Mouse (Mus musculus) lung, postnatal 0 days (tissue): Measurements from ENCODE around the gene Ms4a2. TPM values are rescaled to one million over a fixed set of nuclear protein-coding genes. Genes with fewer than 3 reads are reported as not detected.

Experiments
- ATAC-seq: fragments of 200-750 bp; cut with Nextera tagmentation; 2 replicates; pipeline ENCODE4 v1.8.0; 2017; ENCODE audit warnings: moderate library complexity
- DNase-seq: peaks from one replicate; pipeline ENCODE4 v3.0.0-alpha.2; 2016; ENCODE audit warnings: low spot score
- H3K27ac ChIP-seq: fragments of 300-500 bp; sonication (generic); 2 replicates; pipeline ENCODE4 v1.5.1; 2014; ENCODE audit warnings: antibody characterized with exemption, mild to moderate bottlenecking, low read length, mixed read lengths
- H3K27me3 ChIP-seq: fragments of 300-500 bp; sonication (generic); replicated peaks from 2 replicates; pipeline ENCODE4 v1.6.1; 2014; ENCODE audit warnings: low read length, mixed read lengths; ENCODE audit not compliant: insufficient read depth
- H3K36me3 ChIP-seq: fragments of 300-500 bp; sonication (generic); 2 replicates; pipeline ENCODE4 v1.6.1; 2014; ENCODE audit warnings: low read length, mixed read lengths; ENCODE audit not compliant: insufficient read depth
- H3K4me1 ChIP-seq: fragments of 300-500 bp; sonication (generic); 2 replicates; pipeline ENCODE4 v1.6.1; 2014; ENCODE audit warnings: antibody characterized with exemption, low read depth, low read length, mixed read lengths; ENCODE audit not compliant: insufficient read depth
- H3K4me2 ChIP-seq: fragments of 300-500 bp; sonication (generic); replicated peaks from 2 replicates; pipeline ENCODE4 v1.6.1; 2014; ENCODE audit warnings: low read depth, mild to moderate bottlenecking, low read length, moderate library complexity, mixed read lengths
- H3K4me3 ChIP-seq: fragments of 300-500 bp; sonication (generic); 2 replicates; pipeline ENCODE4 v1.5.1; 2014; ENCODE audit warnings: low read depth, low read length
- H3K9ac ChIP-seq: fragments of 300-500 bp; sonication (generic); replicated peaks from 2 replicates; pipeline ENCODE4 v1.6.1; 2014; ENCODE audit warnings: low read depth, mild to moderate bottlenecking
- H3K9me3 ChIP-seq: fragments of 300-500 bp; sonication (generic); 2 replicates; pipeline ENCODE4 v1.6.1; 2016; ENCODE audit warnings: low read length, mixed read lengths
- CTCF ChIP-seq: IDR thresholded peaks from 2 replicates; pipeline ENCODE4 v1.5.1; 2016; ENCODE audit warnings: antibody characterized with exemption, mild to moderate bottlenecking
- EP300 ChIP-seq: IDR thresholded peaks from 2 replicates; pipeline ENCODE4 v1.6.1; 2016; ENCODE audit warnings: antibody characterized with exemption, mild to moderate bottlenecking, control low read depth
- WGBS: fragments of 180-500 bp; shearing (Covaris S2); extraction: QIAGEN DNeasy Blood & Tissue Kit; methylation state at CpG from one replicate; pipeline ENCODE4 v1.1.7; 2014; 5-methylcytosine and 5-hydroxymethylcytosine counted together
- polyA plus RNA-seq: library from polyadenylated mRNA; unstranded; fragments of >200 nt; fragmentation: Nextera tagmentation; extraction: Ambion mirVana; gene quantifications from 2 replicates; pipeline ENCODE4 v1.2.1, GENCODE M21; 2015

Gene Ms4a2
- polyA plus RNA-seq, 1 experiment from 2014 or later = 0.16 TPM

DNA sequence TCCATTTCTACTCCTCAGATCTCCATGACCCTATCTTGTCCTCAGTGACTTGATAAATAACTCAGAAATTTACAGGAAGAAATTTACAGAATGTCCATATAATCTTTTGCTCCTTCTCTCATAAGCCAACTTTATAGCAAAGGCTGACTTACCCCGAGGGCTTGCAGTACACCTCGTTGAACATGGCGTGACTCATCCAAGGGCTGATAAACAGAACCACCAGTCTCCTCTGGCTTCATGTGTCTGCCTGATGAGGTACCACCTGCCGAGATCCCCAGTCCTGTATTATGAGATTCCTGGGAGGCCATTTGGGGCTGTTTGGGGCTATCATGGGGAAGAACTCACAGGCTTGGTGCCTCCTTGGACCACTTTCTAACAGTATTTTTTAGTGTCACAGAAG, 15.5 kb upstream of the Ms4a2 start:
- Histone ChIP-seq H3K27me3 (no peaks in the 10 kb centered on the region), H3K9ac (no peak overlapping the region), H3K9me3 (no peaks in the 10 kb centered on the region), H3K4me2 (no peak overlapping the region), H3K4me1 (no peaks in the 10 kb centered on the region), H3K4me3 (no peak overlapping the region), H3K27ac (no peak overlapping the region), H3K36me3 (no peaks in the 10 kb centered on the region)
- no peak for DNase-seq
- WGBS = 61% methylated on average over 4 of the region's 4 CpGs
- TF ChIP-seq EP300 (no peak), CTCF (no peak)
- ATAC-seq = no peak

GRCm38 (mm10) chr19:11635572-11635971, 12.1 kb upstream of the Ms4a2 start:
- Histone ChIP-seq H3K36me3 (no peaks in the 10 kb centered on the region), H3K4me2 (no peak overlapping the region), H3K4me1 (no peaks in the 10 kb centered on the region), H3K27ac (no peak overlapping the region), H3K9ac (no peak overlapping the region), H3K27me3 (no peaks in the 10 kb centered on the region), H3K9me3 (no peaks in the 10 kb centered on the region), H3K4me3 (no peak overlapping the region)
- WGBS = 65% methylated on average over 5 of the region's 5 CpGs
- DNase-seq (no peak), ATAC-seq (no peak)
- no peak for TF ChIP-seq CTCF
- TF ChIP-seq EP300 = no peak

DNA sequence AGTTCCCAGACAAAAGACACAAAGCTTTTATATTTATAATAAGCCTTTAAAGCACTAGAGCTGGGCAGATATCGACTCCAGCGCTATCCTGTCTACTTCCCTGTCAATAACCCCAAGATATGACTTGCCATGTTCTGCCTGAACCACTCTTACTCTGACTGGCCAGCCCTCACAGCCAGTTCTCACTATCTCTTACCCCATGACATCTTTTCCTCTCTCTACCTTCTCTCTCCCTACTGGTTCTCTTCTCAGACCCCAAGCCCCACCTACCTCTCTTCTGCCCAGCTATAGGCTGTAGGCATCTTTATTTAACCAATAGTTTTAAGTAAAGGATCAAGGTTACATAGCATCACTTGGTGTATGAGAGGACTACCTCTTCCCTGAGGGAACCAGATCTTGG, 10.8 kb upstream of the Ms4a2 start:
- Histone ChIP-seq H3K27me3 (no peaks in the 10 kb centered on the region), H3K4me2 (no peak overlapping the region), H3K36me3 (no peaks in the 10 kb centered on the region), H3K4me3 (no peak overlapping the region), H3K4me1 (no peaks in the 10 kb centered on the region), H3K27ac (no peak overlapping the region), H3K9me3 (no peaks in the 10 kb centered on the region), H3K9ac (no peak overlapping the region)
- DNase-seq = no peak
- whole genome bisulfite sequencing = 70% methylated on average over 2 of the region's 2 CpGs
- TF ChIP-seq EP300 (no peak), CTCF (no peak)
- ATAC-seq = no peak

DNA sequence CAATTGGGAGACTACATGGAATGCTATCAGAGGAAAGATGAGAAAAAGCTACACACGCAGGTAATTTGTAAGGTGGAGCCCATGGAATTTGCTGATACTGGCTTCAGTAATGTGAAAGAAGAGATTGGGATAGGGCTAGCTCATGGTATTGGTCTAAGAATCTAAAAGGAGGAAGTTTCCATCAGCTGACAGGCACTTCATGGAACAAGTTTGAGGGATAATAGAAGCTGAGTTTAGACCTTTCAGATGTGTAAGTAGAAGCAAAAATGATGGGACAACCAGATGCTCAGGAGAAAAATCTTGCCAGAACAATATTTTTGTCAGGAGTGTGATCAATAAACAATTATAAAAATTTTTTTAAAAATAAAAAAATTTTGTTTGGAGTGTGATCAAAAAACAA, 10.2 kb upstream of the Ms4a2 start:
- no peaks in the 10 kb centered on the region for H3K4me1 ChIP-seq
- no peak for TF ChIP-seq CTCF
- no peak for TF ChIP-seq EP300
- no peak overlapping the region for H3K4me3 ChIP-seq
- H3K27me3 ChIP-seq = no peaks in the 10 kb centered on the region
- ATAC-seq = no peak
- no peak overlapping the region for H3K4me2 ChIP-seq
- H3K9ac ChIP-seq = no peak overlapping the region
- H3K27ac ChIP-seq = no peak overlapping the region
- no peak for DNase-seq
- 81% methylated on average over 1 of the region's 1 CpGs for WGBS
- H3K36me3 ChIP-seq = no peaks in the 10 kb centered on the region
- H3K9me3 ChIP-seq = no peaks in the 10 kb centered on the region

DNA sequence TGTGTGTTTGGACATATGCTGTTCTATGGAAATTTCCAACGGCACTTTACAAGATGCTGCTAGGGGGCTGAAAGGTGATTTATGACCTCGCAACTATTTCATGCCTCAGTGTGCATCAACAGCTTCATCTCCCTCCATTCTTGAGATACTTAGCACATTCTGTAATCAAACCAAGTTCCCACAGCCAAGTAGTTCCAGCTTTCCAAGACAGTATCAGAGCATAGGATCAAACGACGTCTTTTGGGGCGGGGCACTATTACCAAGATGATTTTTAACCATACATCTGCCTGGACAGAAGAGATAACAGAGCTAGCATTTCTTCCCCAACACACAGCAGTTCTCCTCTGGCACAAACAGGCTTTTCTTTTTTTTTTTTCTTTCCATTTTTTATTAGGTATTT, 1.7 kb upstream of the Ms4a2 start:
- H3K4me1 ChIP-seq = no peaks in the 10 kb centered on the region
- H3K9ac ChIP-seq = no peak overlapping the region
- TF ChIP-seq EP300 (no peak), CTCF (no peak)
- no peaks in the 10 kb centered on the region for H3K9me3 ChIP-seq
- ATAC-seq (no peak), DNase-seq (no peak)
- no peak overlapping the region for H3K4me2 ChIP-seq
- no peak overlapping the region for H3K27ac ChIP-seq
- H3K4me3 ChIP-seq = no peak overlapping the region
- no peaks in the 10 kb centered on the region for H3K36me3 ChIP-seq
- WGBS = 56% methylated on average over 5 of the region's 5 CpGs
- no peaks in the 10 kb centered on the region for H3K27me3 ChIP-seq

DNA sequence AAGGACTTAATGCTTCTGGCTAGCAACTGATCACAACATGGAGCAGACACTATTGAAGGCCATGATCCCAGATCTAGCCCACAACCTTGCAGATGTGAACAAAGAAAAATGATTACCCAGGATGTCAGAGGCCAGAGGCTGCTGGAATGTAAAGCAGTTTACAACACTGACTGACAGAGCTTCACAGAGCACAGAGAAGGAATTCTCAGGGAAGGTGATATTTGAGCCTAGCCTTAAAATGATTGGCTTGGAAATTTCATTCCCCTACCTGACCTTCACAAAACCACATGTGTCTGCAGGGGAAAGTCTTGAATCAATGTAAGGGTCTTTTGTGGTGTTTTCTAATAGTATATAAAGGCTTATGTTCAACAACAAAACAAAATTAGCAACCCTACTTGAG, 1.3 kb upstream of the Ms4a2 start:
- no peaks in the 10 kb centered on the region for H3K36me3 ChIP-seq
- no peaks in the 10 kb centered on the region for H3K4me1 ChIP-seq
- ATAC-seq (no peak), DNase-seq (no peak)
- no peaks in the 10 kb centered on the region for H3K27me3 ChIP-seq
- no peak overlapping the region for H3K9ac ChIP-seq
- no peaks in the 10 kb centered on the region for H3K9me3 ChIP-seq
- TF ChIP-seq EP300 (no peak), CTCF (no peak)
- H3K4me2 ChIP-seq = no peak overlapping the region
- no peak overlapping the region for H3K4me3 ChIP-seq
- H3K27ac ChIP-seq = no peak overlapping the region

GRCm38 (mm10) chr19:11617983-11618382, 5.5 kb downstream of the Ms4a2 start:
- H3K4me1 ChIP-seq = no peaks in the 10 kb centered on the region
- H3K27ac ChIP-seq = no peak overlapping the region
- TF ChIP-seq CTCF = no peak
- TF ChIP-seq EP300 = no peak
- no peak overlapping the region for H3K4me3 ChIP-seq
- H3K4me2 ChIP-seq = no peak overlapping the region
- DNase-seq (no peak), ATAC-seq (no peak)
- H3K27me3 ChIP-seq = no peaks in the 10 kb centered on the region
- H3K9me3 ChIP-seq = no peaks in the 10 kb centered on the region
- no peak overlapping the region for H3K9ac ChIP-seq
- H3K36me3 ChIP-seq = no peaks in the 10 kb centered on the region
